Mouse (Mus musculus) induced T-regulatory cell, adult 2 months (primary cell): ENCODE data around the gene Srp14.

Source experiments
- DNase-seq: peaks from one replicate; pipeline ENCODE4 v3.0.0-alpha.2; 2012; ENCODE audit warnings: low read depth

The Srp14 gene

DNA sequence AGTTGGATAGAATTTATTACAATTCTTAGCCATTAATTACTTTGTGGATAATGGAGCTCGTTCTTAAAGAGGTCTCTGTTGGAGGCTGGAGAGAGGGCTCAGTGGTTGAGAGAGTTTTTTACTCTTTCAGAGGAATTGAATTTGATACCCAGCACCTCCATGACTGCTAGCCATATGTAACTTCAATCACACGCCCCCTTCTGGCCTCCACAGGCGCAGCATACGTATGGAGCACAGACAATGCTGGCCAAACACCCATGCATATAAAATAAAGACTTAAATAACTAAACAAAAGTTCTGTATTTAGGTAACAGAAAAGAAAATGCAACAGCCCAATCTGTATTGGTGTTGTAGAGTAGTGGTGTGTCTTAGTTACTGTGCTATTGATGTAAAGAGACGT is 47.9 kb downstream of the Srp14 start:
- peak; percentile 41 for DNase-seq

DNA sequence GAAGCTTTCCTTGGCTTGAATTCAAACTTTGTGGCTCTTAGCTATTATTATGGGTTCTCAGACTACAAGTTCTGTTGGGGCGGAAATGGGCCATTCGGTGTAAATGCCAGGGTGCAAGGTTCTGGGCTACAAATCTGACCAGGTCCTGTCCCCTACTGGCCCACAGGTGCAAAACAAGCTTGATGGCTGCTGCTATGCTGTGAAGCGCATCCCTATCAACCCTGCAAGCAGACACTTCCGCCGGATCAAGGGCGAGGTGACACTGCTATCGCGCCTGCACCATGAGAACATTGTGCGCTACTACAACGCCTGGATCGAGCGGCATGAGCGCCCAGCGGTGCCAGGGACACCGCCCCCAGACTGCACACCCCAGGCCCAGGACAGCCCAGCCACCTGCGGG is 48.9 kb downstream of the Srp14 start:
- DNase-seq: no peak

DNA sequence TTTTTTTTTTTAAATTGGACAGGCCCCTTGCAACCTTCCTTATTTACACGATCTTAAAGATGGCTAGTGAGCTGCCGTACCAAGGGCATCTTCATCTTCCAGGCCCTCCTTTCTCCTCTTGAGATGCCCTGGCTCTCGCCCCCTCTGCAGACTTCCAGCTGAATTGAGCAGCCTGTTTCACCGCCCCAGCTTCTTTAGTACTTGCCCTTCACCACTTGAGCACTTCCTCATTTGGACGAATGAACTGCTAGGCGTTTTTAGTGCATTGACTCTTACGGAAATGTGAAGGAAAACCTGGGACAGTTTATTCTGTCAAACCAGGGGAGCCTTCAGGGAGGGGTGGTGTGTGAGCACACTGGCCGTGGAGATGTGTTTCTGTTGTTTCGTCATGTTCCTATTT is 50.2 kb downstream of the Srp14 start:
- no peak for DNase-seq

DNA sequence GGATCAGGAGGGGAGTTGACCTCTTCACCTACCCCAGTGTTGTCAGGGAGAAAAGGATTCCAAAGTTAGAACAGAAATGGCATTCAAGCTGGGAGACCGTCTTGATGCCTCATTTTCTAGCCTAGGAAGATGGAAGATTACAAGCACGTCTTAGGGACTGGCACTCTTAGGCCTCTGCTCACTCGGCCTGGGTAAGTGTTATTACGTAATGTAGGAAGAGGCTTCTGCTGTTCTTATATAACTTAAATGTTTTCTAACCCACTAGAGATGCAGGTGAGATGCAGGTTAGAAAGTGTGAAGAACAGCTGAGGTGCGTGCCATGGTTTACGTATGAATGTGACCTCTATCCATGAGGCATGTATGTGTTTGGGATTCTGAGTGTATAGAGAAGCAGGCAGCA is 51.2 kb downstream of the Srp14 start:
- DNase-seq: no peak
